Mouse (Mus musculus) liver, adult 2 months (tissue): ENCODE data around the gene Cd200r3.

Source experiments
- CTCF ChIP-seq: fragments of 200-500 bp; IDR thresholded peaks from 2 replicates; pipeline ENCODE4 v1.5.1; 2011; ENCODE audit warnings: low read depth, low read length, control low read depth
- POLR2A ChIP-seq: fragments of 200-500 bp; IDR thresholded peaks from 2 replicates; pipeline ENCODE4 v1.6.1; 2011; ENCODE audit warnings: low read length, control low read depth; ENCODE audit not compliant: insufficient read depth; ENCODE audit errors: extremely low read depth

DNA sequence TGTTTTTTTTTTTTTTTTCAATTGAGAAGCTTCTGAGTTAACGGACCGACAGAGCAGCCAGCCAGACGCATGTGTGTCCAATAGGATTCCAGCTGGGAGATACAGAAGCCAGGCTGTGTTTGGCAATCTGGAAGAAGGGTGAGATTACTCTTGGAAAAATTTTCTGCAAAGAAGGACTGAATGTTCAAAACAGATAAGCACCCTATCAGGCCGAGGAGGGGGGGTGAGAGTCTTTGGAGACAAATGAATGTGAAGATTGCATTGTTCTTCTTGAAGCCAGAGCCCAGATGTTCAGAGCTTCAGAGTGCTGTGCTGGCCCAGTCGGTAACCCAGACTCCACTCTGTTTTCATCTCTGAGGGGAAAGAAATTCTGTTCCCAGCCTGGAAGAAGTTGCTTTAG is 66.2 kb downstream of the Cd200r3 start:
- TF ChIP-seq CTCF (no peak), POLR2A (no peak)
